Mouse (Mus musculus) heart, embryonic 10.5 days (tissue): Measurements from ENCODE around the gene Dxo. TPM values are rescaled to one million over a fixed set of nuclear protein-coding genes. Genes with fewer than 3 reads are reported as not detected.
"Not testable (repeated sequence)": the region's sequence is repeated elsewhere in the genome, so short reads cannot be mapped to it uniquely, and the experiment has no call there.

Experiments used
- DNase-seq: peaks from one replicate; pipeline ENCODE4 v3.0.0-alpha.2; 2017; ENCODE audit warnings: low spot score
- H3K27ac ChIP-seq: fragments of 300-500 bp; sonication (generic); 2 replicates; pipeline ENCODE4 v1.5.1; 2016; ENCODE audit warnings: mild to moderate bottlenecking
- H3K27me3 ChIP-seq: fragments of 300-500 bp; sonication (generic); 2 replicates; pipeline ENCODE4 v1.6.1; 2016; ENCODE audit warnings: mild to moderate bottlenecking; ENCODE audit not compliant: poor library complexity, insufficient read depth, severe bottlenecking
- H3K36me3 ChIP-seq: fragments of 300-500 bp; sonication (generic); 2 replicates; pipeline ENCODE4 v1.6.1; 2016; ENCODE audit warnings: mild to moderate bottlenecking, moderate library complexity
- H3K4me1 ChIP-seq: fragments of 300-500 bp; sonication (generic); 2 replicates; pipeline ENCODE4 v1.6.1; 2016; ENCODE audit warnings: mild to moderate bottlenecking
- H3K4me3 ChIP-seq: fragments of 300-500 bp; sonication (generic); 2 replicates; pipeline ENCODE4 v1.5.1; 2016; ENCODE audit warnings: mild to moderate bottlenecking, moderate library complexity
- H3K9me3 ChIP-seq: fragments of 300-500 bp; sonication (generic); 2 replicates; pipeline ENCODE4 v1.6.1; 2016; ENCODE audit warnings: mild to moderate bottlenecking, moderate library complexity
- WGBS: fragments of 180-500 bp; shearing (Covaris S2); methylation state at CpG from one replicate; pipeline ENCODE4 v1.1.7; 2016; 5-methylcytosine and 5-hydroxymethylcytosine counted together
- polyA plus RNA-seq: library from polyadenylated mRNA; unstranded; fragments of >200 nt; fragmentation: Nextera tagmentation; extraction: Ambion mirVana; gene quantifications from 2 replicates; pipeline ENCODE4 v1.2.1, GENCODE M21; 2016

Dxo gene
- polyA plus RNA-seq, 1 experiment from 2014 or later: 62.2 TPM

DNA sequence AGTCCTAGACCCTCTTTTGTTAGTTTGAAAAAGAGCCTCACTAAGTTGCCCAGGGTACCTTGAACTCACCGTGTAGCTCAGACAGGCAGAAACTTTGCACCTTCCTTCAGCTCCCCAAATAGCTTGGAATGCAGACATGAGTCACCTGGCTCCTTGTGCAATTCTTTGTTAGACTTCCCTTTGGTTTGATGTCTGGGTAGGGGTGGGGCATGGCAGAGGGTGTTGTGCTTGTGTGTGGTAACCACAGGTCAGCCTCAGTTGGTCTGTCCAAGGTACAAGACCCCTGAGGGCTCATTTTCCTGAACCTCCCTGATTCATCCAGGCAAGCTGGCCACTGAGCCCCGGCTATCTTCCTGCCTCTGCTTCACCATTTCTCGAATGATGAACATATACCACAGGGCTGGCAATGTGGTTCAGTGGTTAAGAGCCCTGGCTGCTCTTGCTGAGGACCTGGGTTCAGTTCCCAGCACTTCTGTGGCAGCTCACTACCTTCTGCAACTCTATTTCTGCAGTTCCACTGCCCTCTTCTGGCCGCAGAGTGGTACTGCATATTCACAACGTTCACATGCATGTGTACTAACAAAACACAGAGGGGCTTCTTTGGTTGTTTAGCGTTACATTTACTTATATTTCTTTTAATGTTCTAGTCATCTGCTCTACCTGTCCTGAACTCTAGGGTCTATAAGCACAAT, 31.8 kb upstream of the Dxo start:
- Histone ChIP-seq H3K27me3 (no peaks in the 10 kb centered on the region), H3K36me3 (no peaks in the 10 kb centered on the region), H3K27ac (no peak overlapping the region), H3K4me3 (no peak overlapping the region), H3K9me3 (peaks cover 5% of the 10 kb centered on the region), H3K4me1 (no peaks in the 10 kb centered on the region)
- peak; percentile 63 for DNase-seq
- WGBS: 69% methylated on average over 6 of the region's 6 CpGs

DNA sequence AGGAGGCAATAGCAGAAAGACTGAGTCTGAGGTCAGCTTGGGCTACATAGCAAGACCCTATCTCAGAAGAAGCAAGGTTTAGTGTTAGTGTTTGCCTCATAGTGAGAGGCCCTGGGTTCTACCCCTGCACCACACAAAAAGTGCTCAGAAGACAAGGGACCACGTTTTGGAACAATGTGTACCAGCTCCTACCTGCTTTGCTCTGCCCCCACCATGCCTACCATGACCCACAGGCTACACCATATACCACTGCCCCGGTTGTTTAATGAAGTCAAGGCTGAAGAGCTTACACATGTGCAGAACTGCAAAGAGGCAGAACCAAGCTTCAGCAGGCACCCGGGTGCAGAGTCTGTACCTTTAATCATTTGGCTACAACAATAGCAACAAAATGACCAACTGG, 29.6 kb upstream of the Dxo start:
- DNase-seq: peak; percentile 51
- Histone ChIP-seq H3K27ac (no peak overlapping the region), H3K4me1 (no peaks in the 10 kb centered on the region), H3K27me3 (0 out of 2 replicates have a peak, but pooled peaks cover 7% of the 10 kb centered on the region), H3K36me3 (no peaks in the 10 kb centered on the region), H3K4me3 (no peak overlapping the region), H3K9me3 (peaks cover 5% of the 10 kb centered on the region)
- 66% methylated on average over 3 of the region's 3 CpGs for WGBS

GRCm38 (mm10) chr17:34808599-34809205, 28.1 kb upstream of the Dxo start:
- Histone ChIP-seq H3K36me3 (no peaks in the 10 kb centered on the region), H3K4me1 (no peaks in the 10 kb centered on the region), H3K9me3 (peaks cover 5% of the 10 kb centered on the region), H3K27ac (no peak overlapping the region), H3K4me3 (no peak overlapping the region), H3K27me3 (0 out of 2 replicates have a peak, but pooled peaks cover 7% of the 10 kb centered on the region)
- 72% methylated on average over 6 of the region's 6 CpGs for WGBS
- DNase-seq: peak; percentile 58

DNA sequence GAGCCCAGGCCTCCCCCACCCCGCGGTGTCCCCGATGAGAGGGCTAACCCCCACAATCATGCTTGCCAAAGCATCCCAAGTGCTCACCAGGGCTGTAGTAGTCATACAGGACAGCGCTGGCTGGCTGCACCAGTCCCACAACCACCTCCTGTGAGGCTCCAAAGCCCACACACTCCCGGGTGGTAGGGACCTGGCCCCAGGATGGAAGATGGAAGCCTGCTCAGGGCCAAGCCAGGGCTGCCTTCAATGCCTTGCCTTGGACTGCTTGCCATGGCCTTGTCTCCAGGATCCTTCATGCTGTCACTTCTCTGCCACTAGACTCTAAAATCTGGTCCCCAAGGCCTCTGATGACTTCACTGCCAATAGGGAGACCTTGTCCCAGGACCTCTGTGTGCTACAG, 26.4 kb upstream of the Dxo start:
- not testable (repeated sequence) for H3K9me3 ChIP-seq, H3K4me3 ChIP-seq, H3K36me3 ChIP-seq, DNase-seq, H3K27ac ChIP-seq, H3K4me1 ChIP-seq
- WGBS: 87% methylated on average over 5 of the region's 5 CpGs
- 0 out of 2 replicates have a peak, but pooled peaks cover 12% of the 10 kb centered on the region for H3K27me3 ChIP-seq

GRCm38 (mm10) chr17:34810811-34811210, 26.0 kb upstream of the Dxo start:
- H3K27me3 ChIP-seq: 0 out of 2 replicates have a peak, but pooled peaks cover 12% of the 10 kb centered on the region

GRCm38 (mm10) chr17:34811275-34811674, 25.5 kb upstream of the Dxo start:
- Histone ChIP-seq H3K27me3 (0 out of 2 replicates have a peak, but pooled peaks cover 12% of the 10 kb centered on the region), H3K9me3 (no peaks in the 10 kb centered on the region), H3K4me3 (no peak overlapping the region), H3K27ac (no peak overlapping the region), H3K4me1 (no peaks in the 10 kb centered on the region), H3K36me3 (no peaks in the 10 kb centered on the region)
- no peak for DNase-seq
- WGBS: 69% methylated on average over 15 of the region's 15 CpGs

More at GRCm38 (mm10) chr17:34810811-34811210, 26.0 kb upstream of the Dxo start:
- not testable (repeated sequence) for H3K36me3 ChIP-seq, H3K4me3 ChIP-seq, H3K9me3 ChIP-seq, DNase-seq, H3K27ac ChIP-seq, H3K4me1 ChIP-seq
- WGBS: 78% methylated on average over 8 of the region's 8 CpGs

DNA sequence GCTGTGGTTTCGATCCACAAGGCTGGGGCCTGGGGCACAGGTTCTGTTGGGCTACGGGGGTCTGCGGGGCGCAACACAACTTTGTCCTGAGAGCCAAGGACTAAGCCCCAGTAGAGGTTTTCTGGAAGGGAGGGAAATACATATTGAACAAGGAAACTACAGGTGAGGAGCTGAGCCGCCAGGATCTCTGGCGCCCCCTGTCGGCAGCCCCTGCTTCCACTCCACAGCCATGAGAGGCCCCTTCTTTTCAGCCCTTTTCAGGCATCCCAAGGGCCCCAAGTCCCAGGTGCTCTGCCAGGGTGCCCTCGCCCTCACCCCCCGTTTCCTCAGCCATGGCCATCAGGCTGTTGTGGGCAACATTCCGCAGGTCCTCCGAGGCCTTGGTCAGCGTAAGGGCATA, 23.1 kb upstream of the Dxo start:
- not testable (repeated sequence) for DNase-seq, H3K27ac ChIP-seq, H3K4me1 ChIP-seq, H3K9me3 ChIP-seq, H3K4me3 ChIP-seq, H3K36me3 ChIP-seq
- 0 out of 2 replicates have a peak, but pooled peaks cover 12% of the 10 kb centered on the region for H3K27me3 ChIP-seq
- 50% methylated on average over 12 of the region's 12 CpGs for WGBS

- Histone ChIP-seq H3K9me3 (no peaks in the 10 kb centered on the region), H3K27me3 (0 out of 2 replicates have a peak, but pooled peaks cover 12% of the 10 kb centered on the region), H3K4me3 (no peak overlapping the region), H3K27ac (no peak overlapping the region), H3K36me3 (no peaks in the 10 kb centered on the region), H3K4me1 (no peaks in the 10 kb centered on the region)
- 72% methylated on average over 7 of the region's 7 CpGs for WGBS
- DNase-seq: no peak
Measured at GRCm38 (mm10) chr17:34814818-34815370, 21.9 kb upstream of the Dxo start.

- not testable (repeated sequence) for DNase-seq, H3K4me3 ChIP-seq, H3K27ac ChIP-seq, H3K9me3 ChIP-seq, H3K4me1 ChIP-seq, H3K27me3 ChIP-seq
- peaks cover 76% of the 10 kb centered on the region for H3K36me3 ChIP-seq
- 100% methylated on average over 1 of the region's 1 CpGs for WGBS
Measured at GRCm38 (mm10) chr17:34830776-34831175, 6.0 kb upstream of the Dxo start.

DNA sequence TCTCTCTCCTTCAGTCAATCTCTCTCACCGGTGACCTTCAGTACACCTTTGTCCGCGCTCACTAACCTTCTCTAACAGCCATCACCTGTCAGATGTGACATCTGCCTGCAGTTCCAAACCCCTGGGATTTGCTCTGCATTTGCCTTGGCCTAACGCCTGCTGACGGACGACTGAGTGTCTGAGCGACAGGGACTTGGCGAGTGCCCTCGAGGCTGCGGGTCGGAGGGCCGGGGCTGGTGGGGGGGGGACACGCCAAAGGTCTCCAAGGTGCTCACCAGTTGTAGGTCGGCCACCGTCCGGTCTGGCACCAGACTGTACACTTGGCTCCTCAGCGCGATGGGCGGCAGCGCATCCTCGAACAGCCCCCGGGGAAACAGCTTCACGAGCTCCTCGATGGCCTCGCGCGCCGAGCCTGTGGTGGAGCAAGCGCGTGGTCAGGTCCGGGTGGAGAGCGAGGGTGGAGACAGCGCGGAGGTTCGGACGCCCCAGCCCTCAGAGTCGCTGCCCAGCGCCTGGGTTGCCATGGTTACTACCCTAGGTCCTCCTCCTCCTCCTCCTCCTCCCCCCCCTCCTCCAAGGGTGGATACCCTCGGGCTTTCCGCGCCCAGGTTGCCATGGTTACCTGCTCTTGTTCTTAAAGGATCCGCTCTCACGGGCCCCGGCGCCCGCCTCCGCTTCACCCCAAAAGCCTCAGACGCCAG, 514 bp upstream of the Dxo start:
- H3K27ac ChIP-seq: peak overlapping the region; percentile 87
- H3K36me3 ChIP-seq: peaks cover 55% of the 10 kb centered on the region
- peak; percentile 95 for DNase-seq
- peaks cover 33% of the 10 kb centered on the region for H3K4me1 ChIP-seq
- no peaks in the 10 kb centered on the region for H3K9me3 ChIP-seq
- H3K27me3 ChIP-seq: no peaks in the 10 kb centered on the region
- H3K4me3 ChIP-seq: peak overlapping the region; percentile 94
- WGBS: 5% methylated on average over 48 of the region's 48 CpGs

GRCm38 (mm10) chr17:34837464-34838324, 875 bp downstream of the Dxo start:
- DNase-seq: no peak
- Histone ChIP-seq H3K36me3 (peaks cover 56% of the 10 kb centered on the region), H3K27ac (peak overlapping the region; percentile 87), H3K27me3 (no peaks in the 10 kb centered on the region), H3K4me3 (peak overlapping the region; percentile 94), H3K4me1 (peaks cover 33% of the 10 kb centered on the region), H3K9me3 (no peaks in the 10 kb centered on the region)
- 38% methylated on average over 43 of the region's 43 CpGs for WGBS

- Histone ChIP-seq H3K27ac (no peak overlapping the region), H3K27me3 (no peaks in the 10 kb centered on the region), H3K4me3 (peak overlapping the region; percentile 94), H3K4me1 (peaks cover 33% of the 10 kb centered on the region), H3K36me3 (peaks cover 61% of the 10 kb centered on the region), H3K9me3 (no peaks in the 10 kb centered on the region)
- WGBS: 89% methylated on average over 7 of the region's 7 CpGs
- DNase-seq: no peak
Measured at GRCm38 (mm10) chr17:34838785-34839184, 2.0 kb downstream of the Dxo start.
